Mouse (Mus musculus) hindbrain, embryonic 10.5 days (tissue): Measurements from ENCODE around the gene Zyg11b. TPM values are rescaled to one million over a fixed set of nuclear protein-coding genes. Genes with fewer than 3 reads are reported as not detected.

Source experiments
- DNase-seq: peaks from one replicate; pipeline ENCODE4 v3.0.0-alpha.2; 2017; ENCODE audit warnings: low spot score
- H3K27ac ChIP-seq: fragments of 300-500 bp; sonication (generic); 2 replicates; pipeline ENCODE4 v1.5.1; 2016; ENCODE audit warnings: mild to moderate bottlenecking, moderate library complexity
- H3K27me3 ChIP-seq: fragments of 300-500 bp; sonication (generic); 2 replicates; pipeline ENCODE4 v1.6.1; 2016; ENCODE audit warnings: mild to moderate bottlenecking; ENCODE audit not compliant: poor library complexity, insufficient read depth, severe bottlenecking
- H3K36me3 ChIP-seq: fragments of 300-500 bp; sonication (generic); 2 replicates; pipeline ENCODE4 v1.6.1; 2016; ENCODE audit warnings: mild to moderate bottlenecking, moderate library complexity
- H3K4me1 ChIP-seq: fragments of 300-500 bp; sonication (generic); replicated peaks from 2 replicates; pipeline ENCODE4 v1.6.1; 2016; ENCODE audit warnings: mild to moderate bottlenecking
- H3K4me3 ChIP-seq: fragments of 300-500 bp; sonication (generic); 2 replicates; pipeline ENCODE4 v1.5.1; 2016; ENCODE audit warnings: mild to moderate bottlenecking, moderate library complexity
- H3K9me3 ChIP-seq: fragments of 300-500 bp; sonication (generic); 2 replicates; pipeline ENCODE4 v1.6.1; 2016; ENCODE audit warnings: mild to moderate bottlenecking, moderate library complexity
- WGBS: fragments of 180-500 bp; shearing (Covaris S2); methylation state at CpG from one replicate; pipeline ENCODE4 v1.1.7; 2016; 5-methylcytosine and 5-hydroxymethylcytosine counted together
- polyA plus RNA-seq: library from polyadenylated mRNA; unstranded; fragments of >200 nt; fragmentation: Nextera tagmentation; extraction: Ambion mirVana; gene quantifications from 2 replicates; pipeline ENCODE4 v1.2.1, GENCODE M21; 2016

The Zyg11b gene
- polyA plus RNA-seq, 1 experiment from 2014 or later: 17.0 TPM

DNA sequence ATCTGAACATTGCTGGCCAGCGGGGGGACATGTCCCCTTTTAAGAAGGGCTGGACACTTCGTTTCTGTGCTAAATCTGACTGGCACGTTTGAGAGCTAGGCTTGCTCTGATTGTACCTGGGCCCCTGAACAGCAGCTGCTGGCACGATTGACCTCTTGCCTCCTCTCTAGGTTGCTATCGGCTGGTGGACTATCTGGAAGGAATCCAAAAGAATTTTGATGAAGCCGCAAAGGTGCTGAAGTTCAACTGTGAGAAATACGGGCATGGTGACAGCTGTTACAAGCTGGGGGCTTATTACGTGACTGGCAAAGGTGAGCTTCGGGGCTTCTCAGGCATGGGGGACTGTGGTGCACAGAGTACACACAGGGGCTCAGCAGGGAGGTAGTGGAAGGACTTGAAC lies 31.1 kb upstream of the Zyg11b start:
- Histone ChIP-seq H3K27me3 (no peaks in the 10 kb centered on the region), H3K36me3 (peaks cover 73% of the 10 kb centered on the region), H3K4me3 (no peak overlapping the region), H3K4me1 (peaks cover 15% of the 10 kb centered on the region), H3K9me3 (no peaks in the 10 kb centered on the region), H3K27ac (no peak overlapping the region)
- DNase-seq: no peak
- WGBS: 92% methylated on average over 9 of the region's 9 CpGs

GRCm38 (mm10) chr4:108329840-108330239 lies 28.9 kb upstream of the Zyg11b start:
- WGBS: 95% methylated on average over 6 of the region's 6 CpGs
- H3K27ac ChIP-seq: no peak overlapping the region
- no peaks in the 10 kb centered on the region for H3K9me3 ChIP-seq
- H3K4me1 ChIP-seq: peaks cover 15% of the 10 kb centered on the region
- no peak overlapping the region for H3K4me3 ChIP-seq
- no peaks in the 10 kb centered on the region for H3K27me3 ChIP-seq
- H3K36me3 ChIP-seq: peaks cover 51% of the 10 kb centered on the region
- DNase-seq: no peak

DNA sequence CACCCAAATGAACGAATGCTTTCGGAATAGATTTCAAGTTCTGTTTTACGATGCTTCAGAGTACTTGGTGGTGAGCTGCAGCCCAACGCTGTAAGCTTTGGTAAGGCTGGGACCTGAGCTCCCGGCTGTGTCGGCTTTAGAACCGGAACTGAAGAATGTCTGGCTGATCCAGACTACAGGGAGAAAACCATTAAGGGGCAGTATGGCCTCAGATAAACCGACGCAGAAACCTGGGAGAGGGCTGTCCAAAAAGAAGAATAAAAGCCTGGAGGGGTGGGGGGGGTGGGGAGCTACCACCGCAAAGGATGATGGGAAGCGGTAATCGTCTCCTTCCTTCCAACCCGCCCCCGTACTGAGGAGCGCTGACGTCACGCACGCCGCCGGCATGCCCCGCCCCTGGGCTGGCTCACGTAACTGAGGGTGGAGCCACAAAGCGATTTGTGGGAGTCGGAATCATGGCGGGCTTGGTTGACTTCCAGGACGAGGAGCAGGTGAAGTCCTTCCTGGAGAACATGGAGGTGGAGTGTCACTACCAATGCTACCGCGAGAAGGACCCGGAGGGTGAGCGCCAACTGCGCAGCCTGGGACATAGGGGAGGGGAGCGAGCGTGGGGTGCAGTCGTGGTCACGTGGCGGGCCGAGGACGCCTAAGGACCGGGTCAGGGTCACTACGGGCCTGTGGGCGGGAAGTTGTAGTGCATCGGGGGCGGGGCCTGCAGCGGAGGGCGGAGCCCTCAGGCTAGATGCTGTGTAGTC lies 27.0 kb upstream of the Zyg11b start, which contains the start of gene Coa7:
Gene Coa7 (plus strand): TSS at position 411 of the 755 bp plus-strand sequence.
- peak; percentile 99 for DNase-seq
- no peaks in the 10 kb centered on the region for H3K9me3 ChIP-seq
- no peaks in the 10 kb centered on the region for H3K27me3 ChIP-seq
- peak within 1 kb of the TSS; percentile 62 for H3K4me3 ChIP-seq
- WGBS: 1% methylated on average over 45 of the region's 45 CpGs
- peaks cover 31% of the 10 kb centered on the region for H3K36me3 ChIP-seq
- peak within 1 kb of the TSS; percentile 89 for H3K27ac ChIP-seq
- H3K4me1 ChIP-seq: peaks cover 15% of the 10 kb centered on the region

DNA sequence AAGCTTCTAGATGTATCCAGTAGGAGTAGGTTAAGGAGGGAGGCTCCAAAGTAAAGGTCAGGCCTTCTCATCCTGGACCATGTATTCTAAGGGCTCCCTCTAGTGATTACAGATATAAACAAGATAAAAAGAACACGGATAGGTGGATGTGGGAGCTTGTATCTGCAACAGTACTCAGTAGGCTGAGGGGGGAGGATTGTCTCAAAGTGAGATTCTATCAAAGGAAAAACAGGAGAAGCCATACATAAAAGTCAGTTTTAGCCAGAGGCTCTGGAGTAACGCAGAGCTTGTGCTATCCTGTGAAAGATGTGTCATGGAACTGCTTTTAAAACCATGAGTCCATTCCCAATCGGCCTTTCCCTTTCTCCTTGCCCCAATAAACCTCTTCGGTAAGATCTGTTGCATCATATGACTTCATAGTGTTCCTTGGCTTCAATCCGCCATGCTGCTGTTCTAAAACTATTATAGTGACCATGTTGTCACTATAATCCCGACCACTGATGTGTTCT lies 26.2 kb upstream of the Zyg11b start:
- Histone ChIP-seq H3K27me3 (no peaks in the 10 kb centered on the region), H3K9me3 (no peaks in the 10 kb centered on the region), H3K4me3 (peak overlapping the region; percentile 62), H3K4me1 (peaks cover 15% of the 10 kb centered on the region), H3K36me3 (peaks cover 24% of the 10 kb centered on the region), H3K27ac (peak overlapping the region; percentile 89)
- 39% methylated on average over 6 of the region's 6 CpGs for WGBS
- DNase-seq: no peak

GRCm38 (mm10) chr4:108323588-108323987 lies 22.7 kb upstream of the Zyg11b start:
- Histone ChIP-seq H3K36me3 (no peaks in the 10 kb centered on the region), H3K27ac (no peak overlapping the region), H3K27me3 (no peaks in the 10 kb centered on the region), H3K4me3 (no peak overlapping the region), H3K4me1 (peaks cover 9% of the 10 kb centered on the region), H3K9me3 (no peaks in the 10 kb centered on the region)
- 63% methylated on average over 5 of the region's 5 CpGs for WGBS
- DNase-seq: no peak

GRCm38 (mm10) chr4:108320627-108321380 lies 19.9 kb upstream of the Zyg11b start:
- no peak for DNase-seq
- no peaks in the 10 kb centered on the region for H3K9me3 ChIP-seq
- no peaks in the 10 kb centered on the region for H3K36me3 ChIP-seq
- WGBS: 80% methylated on average over 7 of the region's 7 CpGs
- H3K27me3 ChIP-seq: no peaks in the 10 kb centered on the region
- H3K27ac ChIP-seq: no peak overlapping the region
- no peak overlapping the region for H3K4me3 ChIP-seq
- no peaks in the 10 kb centered on the region for H3K4me1 ChIP-seq

DNA sequence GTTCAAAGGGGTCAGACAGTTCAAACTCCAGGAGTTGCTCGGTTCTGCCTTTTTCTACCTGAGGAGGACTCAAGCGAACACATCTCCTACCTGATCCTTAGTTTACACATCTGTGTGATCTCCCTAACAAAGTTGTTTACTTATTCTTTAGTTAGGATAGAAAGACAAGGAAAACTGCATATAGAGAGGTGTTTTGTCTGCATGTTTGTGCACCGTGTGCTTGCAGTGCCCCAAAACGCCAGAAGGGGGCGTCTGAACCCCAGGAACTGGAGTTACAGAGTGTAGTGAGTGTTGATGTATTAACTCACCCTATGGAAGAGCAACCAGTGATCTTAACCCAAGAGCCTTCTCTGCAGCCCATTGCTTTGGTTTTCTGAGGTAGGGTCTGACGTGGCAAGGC lies 18.9 kb upstream of the Zyg11b start:
- H3K36me3 ChIP-seq: no peaks in the 10 kb centered on the region
- no peak overlapping the region for H3K4me3 ChIP-seq
- no peaks in the 10 kb centered on the region for H3K9me3 ChIP-seq
- no peaks in the 10 kb centered on the region for H3K27me3 ChIP-seq
- DNase-seq: no peak
- no peaks in the 10 kb centered on the region for H3K4me1 ChIP-seq
- H3K27ac ChIP-seq: no peak overlapping the region
- WGBS: 69% methylated on average over 6 of the region's 6 CpGs

DNA sequence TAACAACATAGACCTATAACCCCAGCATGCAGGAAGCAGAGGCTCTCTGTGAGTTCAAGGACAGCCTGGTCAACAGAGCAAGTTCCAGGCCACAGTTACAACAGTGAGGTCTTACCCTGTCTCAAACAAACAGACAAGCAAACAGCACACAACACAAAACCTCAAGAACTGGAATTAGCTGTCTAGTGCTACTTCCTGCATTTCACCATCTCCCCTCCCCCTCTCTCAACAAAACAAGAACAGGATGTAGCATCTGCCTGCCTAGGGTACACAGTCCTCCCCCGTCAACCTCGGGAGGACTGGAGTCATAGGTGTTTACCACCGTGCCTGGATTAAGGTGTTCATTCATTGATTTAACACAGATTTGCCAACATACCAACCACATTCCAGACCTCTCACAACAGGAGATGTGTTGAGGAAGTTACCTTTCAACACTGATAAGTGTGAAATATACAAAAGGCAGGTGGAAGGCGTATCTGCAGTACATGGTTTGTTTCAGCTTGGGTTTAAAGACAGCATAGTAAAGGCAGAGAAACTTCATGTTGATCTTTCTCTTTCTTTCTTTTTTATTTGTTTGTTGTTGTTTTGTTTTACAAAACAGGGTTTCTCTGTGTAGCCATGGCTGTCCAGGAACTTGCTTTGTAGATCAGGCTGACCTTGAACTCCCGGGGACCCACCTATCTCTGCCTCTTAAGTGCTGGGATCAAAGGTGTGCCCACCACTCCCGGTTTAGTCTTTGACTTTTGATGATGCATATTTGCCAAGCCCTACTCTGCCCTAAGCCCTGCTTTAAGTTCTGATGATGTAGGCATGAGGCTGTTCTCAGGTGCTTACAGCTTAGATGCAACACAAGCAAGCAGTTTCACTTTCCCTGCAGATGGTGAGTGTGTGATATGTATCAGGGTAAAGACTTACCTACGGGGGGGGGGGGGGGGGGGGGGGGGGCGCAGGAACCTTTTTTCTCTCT lies 18.0 kb upstream of the Zyg11b start:
- Histone ChIP-seq H3K36me3 (no peaks in the 10 kb centered on the region), H3K9me3 (no peaks in the 10 kb centered on the region), H3K27me3 (no peaks in the 10 kb centered on the region), H3K4me3 (no peak overlapping the region), H3K4me1 (no peaks in the 10 kb centered on the region), H3K27ac (no peak overlapping the region)
- WGBS: 73% methylated on average over 8 of the region's 8 CpGs
- DNase-seq: no peak

DNA sequence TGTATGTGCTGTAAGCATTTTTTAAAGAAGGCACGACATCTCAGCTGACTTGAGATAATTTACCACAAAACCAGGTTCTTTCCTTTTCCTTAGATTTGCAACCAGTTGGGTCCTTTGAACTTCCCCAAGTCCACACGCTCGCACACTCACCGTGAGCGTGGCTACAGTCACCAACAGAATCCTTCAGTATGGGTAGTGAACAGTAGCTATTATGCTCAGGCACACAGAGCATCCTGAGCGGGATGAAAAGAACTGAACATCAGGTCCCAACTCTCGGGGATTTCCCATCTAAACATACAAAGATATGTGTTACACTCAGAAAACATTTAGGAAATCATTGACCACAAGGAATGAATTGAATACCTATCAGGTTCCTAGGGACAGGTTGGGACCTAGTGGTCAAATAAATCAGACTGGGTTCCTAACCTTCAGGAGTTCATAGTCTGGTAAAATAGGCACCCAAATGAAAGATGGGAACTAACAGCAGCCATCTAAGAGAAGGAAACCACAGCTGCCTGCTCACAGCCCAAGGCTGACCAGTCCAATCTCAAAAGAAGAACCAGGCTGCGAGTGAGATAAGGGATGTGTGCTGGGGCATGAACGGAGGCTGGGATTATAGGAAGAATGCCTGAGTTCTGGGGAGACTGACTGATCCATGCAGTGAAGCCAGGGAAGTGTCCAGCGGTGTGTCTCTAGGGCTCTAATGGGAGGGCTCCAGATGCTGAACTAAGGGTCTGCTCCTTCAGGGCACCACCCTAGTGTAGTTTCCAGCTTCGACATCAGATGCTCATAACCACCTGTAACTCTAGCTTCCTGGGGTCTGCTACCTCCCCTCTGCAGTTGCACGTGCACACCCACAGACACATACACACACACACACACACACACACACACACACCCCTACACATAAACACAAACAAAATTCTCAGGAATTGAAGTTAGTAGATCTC lies 17.0 kb upstream of the Zyg11b start:
- no peaks in the 10 kb centered on the region for H3K36me3 ChIP-seq
- no peaks in the 10 kb centered on the region for H3K4me1 ChIP-seq
- WGBS: 85% methylated on average over 12 of the region's 12 CpGs
- no peak overlapping the region for H3K4me3 ChIP-seq
- no peaks in the 10 kb centered on the region for H3K27me3 ChIP-seq
- H3K9me3 ChIP-seq: no peaks in the 10 kb centered on the region
- DNase-seq: no peak
- H3K27ac ChIP-seq: no peak overlapping the region

DNA sequence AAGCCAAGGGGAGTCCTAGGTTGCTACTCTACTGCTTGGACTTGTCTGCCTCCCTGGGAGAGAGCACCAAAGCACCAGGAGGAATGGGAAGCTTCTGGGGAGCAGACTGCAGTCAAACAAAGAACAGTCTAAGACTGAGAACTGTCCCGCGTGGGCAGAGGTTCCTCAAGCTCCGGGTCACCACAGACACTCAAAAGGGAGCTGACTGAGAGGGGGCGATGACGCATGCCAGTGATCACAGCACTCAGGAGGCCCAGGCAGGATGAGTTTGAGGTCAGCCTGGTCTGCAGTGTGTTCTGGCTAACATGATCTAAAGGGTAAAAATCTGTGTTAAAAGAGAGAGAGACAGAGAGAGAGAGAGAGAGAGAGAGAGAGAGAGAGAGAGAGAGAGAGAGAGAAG lies 13.1 kb upstream of the Zyg11b start:
- no peaks in the 10 kb centered on the region for H3K27me3 ChIP-seq
- DNase-seq: no peak
- no peak overlapping the region for H3K4me3 ChIP-seq
- H3K27ac ChIP-seq: no peak overlapping the region
- H3K36me3 ChIP-seq: no peaks in the 10 kb centered on the region
- 47% methylated on average over 5 of the region's 5 CpGs for WGBS
- H3K4me1 ChIP-seq: no peaks in the 10 kb centered on the region
- no peaks in the 10 kb centered on the region for H3K9me3 ChIP-seq

GRCm38 (mm10) chr4:108310706-108311105 lies 9.8 kb upstream of the Zyg11b start:
- H3K36me3 ChIP-seq: no peaks in the 10 kb centered on the region
- H3K4me1 ChIP-seq: no peaks in the 10 kb centered on the region
- peaks cover 12% of the 10 kb centered on the region; the same call in 1 of the 2 replicates for H3K9me3 ChIP-seq
- WGBS: 79% methylated on average over 6 of the region's 6 CpGs
- H3K27me3 ChIP-seq: no peaks in the 10 kb centered on the region
- no peak for DNase-seq
- no peak overlapping the region for H3K27ac ChIP-seq
- no peak overlapping the region for H3K4me3 ChIP-seq
